Mouse (Mus musculus): ENCODE measurements around the gene P3h3.

DNA sequence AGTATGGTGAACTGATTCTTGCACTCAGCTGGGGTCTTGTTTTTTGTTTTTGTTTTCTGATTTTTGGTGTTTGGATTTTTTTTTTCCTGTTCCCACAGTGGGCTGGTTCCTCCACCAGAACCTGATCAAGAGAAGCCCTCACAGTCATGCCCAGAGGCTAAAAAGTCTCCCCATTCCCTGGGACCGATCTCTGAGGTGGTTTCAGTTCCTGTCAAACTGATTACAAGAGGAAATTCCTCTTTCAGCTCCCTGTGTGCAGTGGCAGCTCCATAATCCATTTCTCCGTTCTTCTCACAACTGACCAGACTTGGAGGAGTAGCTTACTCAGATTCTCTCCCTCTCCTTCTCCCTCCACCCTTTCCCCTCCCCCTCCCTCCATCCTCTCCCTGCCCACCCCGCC is 16.8 kb upstream of the P3h3 start:
- TF ChIP-seq GATA1 (IDR thresholded peaks at IDR 0.05; ENCODE audit: low read length) (no peak), TAL1 (IDR thresholded peaks at IDR 0.05; ENCODE audit: low read length) (no peak)
